Mouse (Mus musculus) liver, embryonic 14.5 days (tissue): Measurements from ENCODE around the gene Xirp1. TPM values are rescaled to one million over a fixed set of nuclear protein-coding genes. Genes with fewer than 3 reads are reported as not detected.
A peak's percentile ranks its signal among the peaks of the same experiment; 100 is the strongest.

Experiments
- ATAC-seq: fragments of 200-750 bp; cut with Nextera tagmentation; 2 replicates; pipeline ENCODE4 v1.8.0; 2017; ENCODE audit warnings: moderate number of reproducible peaks, mild to moderate bottlenecking, moderate library complexity; ENCODE audit not compliant: insufficient read depth
- DNase-seq, 3 experiments: peaks; one replicate each; pipeline ENCODE4 v3.0.0-alpha.2; 2012 to 2013; ENCODE audit warnings: low read depth in 3 of 3, low spot score in 3 of 3
- H3K27ac ChIP-seq: fragments of 300-500 bp; sonication (generic); 2 replicates; pipeline ENCODE4 v1.5.1; 2014; ENCODE audit warnings: moderate library complexity, mild to moderate bottlenecking, control low read depth, inconsistent platforms
- H3K27me3 ChIP-seq: fragments of 300-500 bp; sonication (generic); 2 replicates; pipeline ENCODE4 v1.6.1; 2014; ENCODE audit warnings: mild to moderate bottlenecking, low read length, moderate library complexity; ENCODE audit not compliant: control insufficient read depth, insufficient read depth
- H3K36me3 ChIP-seq: fragments of 300-500 bp; sonication (generic); replicated peaks from 2 replicates; pipeline ENCODE4 v1.6.1; 2014; ENCODE audit warnings: low read depth; ENCODE audit not compliant: control insufficient read depth, insufficient read depth
- H3K4me1 ChIP-seq, 2 experiments: fragments of 200-500 bp in 1 of 2; fragments of 300-500 bp in 1 of 2; sonication (generic) in 1 of 2; replicated peaks; 2 replicates each; pipeline ENCODE4 v1.6.1; 2012 to 2014; ENCODE audit warnings: antibody characterized with exemption in 1 of 2, inconsistent platforms in 1 of 2, low read length in 1 of 2; ENCODE audit not compliant: control insufficient read depth in 2 of 2, insufficient read depth in 2 of 2
- H3K4me2 ChIP-seq: fragments of 300-500 bp; sonication (generic); 2 replicates; pipeline ENCODE4 v1.6.1; 2014; ENCODE audit warnings: low read depth, mild to moderate bottlenecking, control low read depth, moderate library complexity
- H3K4me3 ChIP-seq, 2 experiments: fragments of 200-500 bp in 1 of 2; fragments of 300-500 bp in 1 of 2; sonication (generic) in 1 of 2; 2 replicates each; pipeline ENCODE4 v1.5.1; 2012 to 2014; ENCODE audit warnings: low read depth in 2 of 2, low read length in 2 of 2, mild to moderate bottlenecking in 2 of 2, control low read depth in 1 of 2, inconsistent platforms in 1 of 2, moderate library complexity in 1 of 2; ENCODE audit not compliant: insufficient read depth in 1 of 2
- H3K9ac ChIP-seq: fragments of 300-500 bp; sonication (generic); replicated peaks from 2 replicates; pipeline ENCODE4 v1.6.1; 2014; ENCODE audit warnings: mild to moderate bottlenecking, control low read depth, moderate library complexity
- H3K9me3 ChIP-seq: fragments of 300-500 bp; sonication (generic); 2 replicates; pipeline ENCODE4 v1.6.1; 2016; ENCODE audit warnings: low read length, mixed read lengths; ENCODE audit not compliant: control insufficient read depth
- CTCF ChIP-seq: IDR thresholded peaks from 2 replicates; pipeline ENCODE4 v1.5.1; 2016; ENCODE audit warnings: antibody characterized with exemption, low read depth, control low read depth
- EP300 ChIP-seq: IDR thresholded peaks from 2 replicates; pipeline ENCODE4 v1.6.1; 2016; ENCODE audit warnings: antibody characterized with exemption, low read depth
- WGBS: fragments of 180-500 bp; shearing (Covaris S2); extraction: QIAGEN DNeasy Blood & Tissue Kit; methylation state at CpG from one replicate; pipeline ENCODE4 v1.1.7; 2014; ENCODE audit not compliant: insufficient replicate concordance; 5-methylcytosine and 5-hydroxymethylcytosine counted together
- polyA plus RNA-seq, 2 experiments: library from polyadenylated mRNA; depleted of rRNA in 1 of 2; stranded (reverse) in 1 of 2; unstranded in 1 of 2; fragments of >200 nt; fragmentation: Nextera tagmentation in 1 of 2; extraction: Ambion mirVana in 1 of 2; gene quantifications; 2 replicates each; pipeline versions ENCODE4 v1.2.1 to v1.2.3; 2012 to 2014

Xirp1 gene
- polyA plus RNA-seq, 2 experiments = not detected

GRCm38 (mm10) chr9:119976704-119977556, 46.5 kb downstream of the Xirp1 start:
- Histone ChIP-seq H3K9me3 (no peaks in the 10 kb centered on the region), H3K9ac (no peak overlapping the region), H3K4me3 (no peak overlapping the region), H3K4me1 (peaks cover 0 to 29% of the 10 kb centered on the region in 2 experiments; a peak in 3 of 4 replicates), H3K4me2 (peak overlapping the region; percentile 1; the same call in 1 of the 2 replicates), H3K36me3 (no peaks in the 10 kb centered on the region), H3K27ac (no peak overlapping the region), H3K27me3 (no peaks in the 10 kb centered on the region)
- no peak for DNase-seq
- WGBS = 11% methylated on average over 17 of the region's 17 CpGs
- no peak for TF ChIP-seq EP300
- ATAC-seq = no peak

- no peak for ATAC-seq
Measured at GRCm38 (mm10) chr9:119975286-119975685, 48.1 kb downstream of the Xirp1 start.

GRCm38 (mm10) chr9:119974609-119975008, 48.8 kb downstream of the Xirp1 start:
- WGBS = 70% methylated on average over 5 of the region's 5 CpGs
- ATAC-seq = no peak
- no peaks in the 10 kb centered on the region for H3K27me3 ChIP-seq
- H3K9ac ChIP-seq = no peak overlapping the region
- TF ChIP-seq CTCF (0 out of 2 replicates have a peak, but pooled peaks have one; percentile 18), EP300 (no peak)
- H3K27ac ChIP-seq = no peak overlapping the region
- DNase-seq = no peak
- no peaks in the 10 kb centered on the region for H3K9me3 ChIP-seq
- H3K4me3 ChIP-seq = no peak overlapping the region
- H3K4me1 ChIP-seq = peaks cover 0 to 14% of the 10 kb centered on the region in 2 experiments; a peak in 3 of 4 replicates
- no peaks in the 10 kb centered on the region for H3K36me3 ChIP-seq
- no peak overlapping the region for H3K4me2 ChIP-seq

More at GRCm38 (mm10) chr9:119975286-119975685, 48.1 kb downstream of the Xirp1 start:
- no peaks in the 10 kb centered on the region for H3K36me3 ChIP-seq
- H3K9me3 ChIP-seq = no peaks in the 10 kb centered on the region
- H3K4me2 ChIP-seq = no peak overlapping the region
- no peaks in the 10 kb centered on the region for H3K27me3 ChIP-seq
- H3K27ac ChIP-seq = no peak overlapping the region
- DNase-seq = no peak
- no peak overlapping the region for H3K4me3 ChIP-seq
- H3K9ac ChIP-seq = no peak overlapping the region
- 76% methylated on average over 4 of the region's 4 CpGs for WGBS
- TF ChIP-seq CTCF (no peak), EP300 (no peak)
- H3K4me1 ChIP-seq = peaks cover 0 to 18% of the 10 kb centered on the region in 2 experiments; a peak in 3 of 4 replicates

- H3K4me3 ChIP-seq = no peak overlapping the region
- no peaks in the 10 kb centered on the region for H3K9me3 ChIP-seq
- H3K36me3 ChIP-seq = no peaks in the 10 kb centered on the region
- peaks cover 0 to 13% of the 10 kb centered on the region in 2 experiments; a peak in 3 of 4 replicates for H3K4me1 ChIP-seq
- H3K27ac ChIP-seq = no peak overlapping the region
- whole genome bisulfite sequencing = 84% methylated on average over 27 of the region's 27 CpGs
- ATAC-seq (no peak), DNase-seq (no peak)
- H3K27me3 ChIP-seq = no peaks in the 10 kb centered on the region
- H3K4me2 ChIP-seq = no peak overlapping the region
- peak; percentile 75 for TF ChIP-seq CTCF
- no peak for TF ChIP-seq EP300
- no peak overlapping the region for H3K9ac ChIP-seq
Measured at GRCm38 (mm10) chr9:119973869-119974520, 49.4 kb downstream of the Xirp1 start.

- DNase-seq (no peak), ATAC-seq (no peak)
- Histone ChIP-seq H3K27ac (no peak overlapping the region), H3K9ac (no peak overlapping the region), H3K4me1 (peaks cover 0 to 12% of the 10 kb centered on the region in 2 experiments; a peak in 3 of 4 replicates), H3K4me2 (no peak overlapping the region), H3K9me3 (no peaks in the 10 kb centered on the region), H3K4me3 (no peak overlapping the region), H3K36me3 (no peaks in the 10 kb centered on the region), H3K27me3 (no peaks in the 10 kb centered on the region)
- TF ChIP-seq EP300 (no peak), CTCF (no peak)
- 78% methylated on average over 23 of the region's 23 CpGs for WGBS
Measured at GRCm38 (mm10) chr9:119973281-119973680, 50.1 kb downstream of the Xirp1 start.
